Mouse (Mus musculus): ENCODE measurements around the gene Zdhhc17.

GRCm38 (mm10) chr10:110918414-110919391 is 91.2 kb downstream of the Zdhhc17 start:
- TF ChIP-seq JUND (conservative IDR thresholded peaks at IDR 0.05; ENCODE audit: low read depth, low read length) (no peak), POLR2A (IDR thresholded peaks at IDR 0.05; ENCODE audit: low read depth, low read length) (no peak), CHD2 (IDR thresholded peaks at IDR 0.05; ENCODE audit: low read length) (no peak)
